Mouse (Mus musculus) embryonic fibroblast, embryonic 13.5 days (primary cell): Measurements from ENCODE around the gene Lamc2.

Experiments
- CTCF ChIP-seq: IDR thresholded peaks from 2 replicates; pipeline ENCODE4 v1.5.1; 2011; ENCODE audit warnings: mild to moderate bottlenecking, control low read depth, low read length, moderate library complexity, borderline replicate concordance; ENCODE audit not compliant: insufficient read depth
- POLR2A ChIP-seq: IDR thresholded peaks from 2 replicates; pipeline ENCODE4 v1.6.1; 2011; ENCODE audit warnings: low read depth, mild to moderate bottlenecking, control low read depth, low read length, moderate library complexity

- TF ChIP-seq POLR2A (no peak), CTCF (no peak)
Measured at GRCm38 (mm10) chr1:153180160-153180559, 6.1 kb downstream of the Lamc2 start.
